ENCODE assay signal across 20 mouse cellular contexts in the genomic region with DNA sequence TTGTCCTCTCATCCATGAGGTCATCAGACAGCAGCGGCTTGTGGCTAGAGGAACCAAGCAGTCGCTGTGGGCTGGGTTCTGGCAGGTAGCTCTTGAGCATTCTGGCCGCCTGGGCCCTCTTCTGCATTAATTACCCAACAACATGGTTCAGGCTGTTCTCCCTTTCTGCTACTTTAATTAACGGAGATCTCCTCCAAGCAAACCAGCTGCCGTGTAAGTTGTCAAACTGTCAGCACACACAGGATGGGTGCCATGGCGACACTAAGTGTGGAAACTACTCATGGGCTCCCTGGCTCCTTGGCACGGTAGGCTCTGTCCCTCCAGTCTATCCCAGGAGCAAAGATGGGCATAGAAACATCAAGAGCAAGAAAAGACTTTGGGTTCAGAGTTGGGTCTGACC. TPM values are rescaled to one million over a fixed set of nuclear protein-coding genes. Genes with fewer than 3 reads are reported as not detected.
A peak's percentile ranks its signal among the peaks of the same experiment; 100 is the strongest.
DNase-seq lines count a peak whose midpoint lies in the region; ATAC-seq and TF ChIP-seq lines count a peak whose summit lies in the region.
"Had no signal": no experiment of that assay in that cellular context is flagged by ENCODE, and none has a peak within 500 bp of the region (broad histone marks: within the 10 kb centered on the region; RNA-seq: fewer than 3 reads in every experiment).

No protein-coding gene starts in this region.

- no peaks in the 10 kb centered on the region for H3K9me3 ChIP-seq in hindbrain, embryonic 16.5 days (ENCODE audit: control insufficient read depth, low read length)
- no peaks in the 10 kb centered on the region for H3K9me3 ChIP-seq in hindbrain, embryonic 13.5 days
- H3K9me3 ChIP-seq: embryonic facial prominence, embryonic 13.5 days; heart, embryonic 13.5 days; hindbrain, embryonic 15.5 days; limb, embryonic 10.5 days; midbrain, embryonic 12.5 days had no signal

- H3K4me3 ChIP-seq in cerebellum, adult 2 months (replicated peaks; ENCODE audit: insufficient read depth, low read depth, low read length): no peak overlapping the region
- no peak overlapping the region for H3K4me3 ChIP-seq in hindbrain, embryonic 16.5 days (ENCODE audit: low read length)
- no peak overlapping the region for H3K4me3 ChIP-seq in hindbrain, embryonic 13.5 days
- H3K4me3 ChIP-seq: embryonic facial prominence, embryonic 13.5 days; heart, embryonic 13.5 days; hindbrain, embryonic 15.5 days; limb, embryonic 10.5 days; midbrain, embryonic 12.5 days had no signal

- no peak overlapping the region for H3K9ac ChIP-seq in hindbrain, embryonic 16.5 days (ENCODE audit: low read depth, low read length)
- H3K9ac ChIP-seq in hindbrain, embryonic 13.5 days: no peak overlapping the region
- H3K9ac ChIP-seq: embryonic facial prominence, embryonic 13.5 days; heart, embryonic 13.5 days; hindbrain, embryonic 15.5 days; liver, postnatal 0 days; midbrain, embryonic 12.5 days had no signal

- no peaks in the 10 kb centered on the region for H3K27me3 ChIP-seq in cerebellum, adult 2 months (ENCODE audit: control insufficient read depth, insufficient read depth, low read length)
- no peaks in the 10 kb centered on the region for H3K27me3 ChIP-seq in hindbrain, embryonic 16.5 days (replicated peaks; ENCODE audit: control insufficient read depth, insufficient read depth, low read length)
- H3K27me3 ChIP-seq in hindbrain, embryonic 13.5 days: peaks cover 57% of the 10 kb centered on the region

- no peak for TF ChIP-seq CTCF in cerebellum, adult 2 months (IDR thresholded peaks at IDR 0.05; ENCODE audit: borderline replicate concordance, insufficient read depth, low read depth, low read length)

- no peak for TF ChIP-seq POLR2A in cerebellum, adult 2 months (IDR thresholded peaks at IDR 0.05; ENCODE audit: borderline replicate concordance, insufficient read depth, low read length)

- no peaks in the 10 kb centered on the region for H3K4me1 ChIP-seq in cerebellum, adult 2 months (ENCODE audit: control insufficient read depth, insufficient read depth, low read length)
- H3K4me1 ChIP-seq in hindbrain, embryonic 16.5 days (ENCODE audit: control insufficient read depth, insufficient read depth, low read depth, low read length): peaks cover 3% of the 10 kb centered on the region; the same call in 1 of the 2 replicates
- peaks cover 20% of the 10 kb centered on the region for H3K4me1 ChIP-seq in hindbrain, embryonic 13.5 days (replicated peaks)
- H3K4me1 ChIP-seq: embryonic facial prominence, embryonic 13.5 days; midbrain, embryonic 12.5 days had no signal

- peak; percentile 49 to 55 for DNase-seq in cerebellum, postnatal 10 days
- no peak for DNase-seq in cerebellum, adult 2 months
- DNase-seq in retina, postnatal 1 day: peak; percentile 47
- no peak for DNase-seq in retina, embryonic 14.5 days (ENCODE audit: low spot score)
- peak; percentile 16 to 27 for DNase-seq in layer of hippocampus, postnatal 36 days
- no peak for DNase-seq in thymus, postnatal 14 days
- DNase-seq: adrenal gland, adult 8-10 months; cerebellum, postnatal 14 days; liver, postnatal 0 days; lung, postnatal 10 days; thymus, postnatal 25 days had no signal

- WGBS in cerebellum, adult 2 months: 16% methylated on average over 7 of the region's 7 CpGs
- 32% methylated on average over 7 of the region's 7 CpGs for WGBS in hindbrain, embryonic 16.5 days
- WGBS in hindbrain, embryonic 13.5 days: 40% methylated on average over 7 of the region's 7 CpGs

- ATAC-seq in hindbrain, embryonic 16.5 days: 0 out of 2 replicates have a peak, but pooled peaks have one; percentile 14
- ATAC-seq in hindbrain, embryonic 13.5 days (ENCODE audit: low FRiP score): no peak
- ATAC-seq: intestine, postnatal 0 days; liver, postnatal 0 days had no signal

- H3K27ac ChIP-seq in cerebellum, adult 2 months (ENCODE audit: insufficient read depth, low read length): no peak overlapping the region
- no peak overlapping the region for H3K27ac ChIP-seq in hindbrain, embryonic 16.5 days (ENCODE audit: low read depth, low read length)
- no peak overlapping the region for H3K27ac ChIP-seq in hindbrain, embryonic 13.5 days
- H3K27ac ChIP-seq: embryonic facial prominence, embryonic 13.5 days; heart, embryonic 13.5 days; hindbrain, embryonic 15.5 days; kidney, postnatal 0 days; limb, embryonic 10.5 days; midbrain, embryonic 12.5 days had no signal

- no peaks in the 10 kb centered on the region for H3K36me3 ChIP-seq in hindbrain, embryonic 16.5 days (ENCODE audit: control insufficient read depth, insufficient read depth, low read length)
- no peaks in the 10 kb centered on the region for H3K36me3 ChIP-seq in hindbrain, embryonic 13.5 days
- H3K36me3 ChIP-seq: embryonic facial prominence, embryonic 13.5 days; heart, embryonic 13.5 days; hindbrain, embryonic 15.5 days; limb, embryonic 10.5 days; midbrain, embryonic 12.5 days had no signal

- no peak overlapping the region for H3K4me2 ChIP-seq in hindbrain, embryonic 16.5 days (ENCODE audit: low read length)
- no peak overlapping the region for H3K4me2 ChIP-seq in hindbrain, embryonic 13.5 days
- H3K4me2 ChIP-seq: embryonic facial prominence, embryonic 13.5 days; heart, embryonic 13.5 days; hindbrain, embryonic 15.5 days; midbrain, embryonic 12.5 days had no signal

RNA-seq across cellular contexts. Expression of a gene that starts 29.7 kb away (rescaled TPM):
- polyA plus RNA-seq in cerebellum, adult 2 months (2012; rRNA removed): 64.7 and 68.6 TPM in 2 replicates
- 14.0 and 22.1 TPM in 2 replicates for polyA plus RNA-seq in hindbrain, embryonic 16.5 days (2015; fragmentation: Nextera tagmentation; extraction: Ambion mirVana)
- polyA plus RNA-seq in hindbrain, embryonic 13.5 days (2015; fragmentation: Nextera tagmentation; extraction: Ambion mirVana): 7.9 and 9.2 TPM in 2 replicates
- total RNA-seq in layer of hippocampus, postnatal 36 days (2021): 10 to 100 TPM; 62.2 to 74.0 TPM

RNA-seq across cellular contexts. Expression of a gene that starts 38.1 kb away (rescaled TPM):
- polyA plus RNA-seq in cerebellum, adult 2 months (2012; rRNA removed): 170 and 173 TPM in 2 replicates
- 399 and 420 TPM in 2 replicates for polyA plus RNA-seq in hindbrain, embryonic 16.5 days (2015; fragmentation: Nextera tagmentation; extraction: Ambion mirVana)
- polyA plus RNA-seq in hindbrain, embryonic 13.5 days (2015; fragmentation: Nextera tagmentation; extraction: Ambion mirVana): 445 and 454 TPM in 2 replicates
- total RNA-seq in layer of hippocampus, postnatal 36 days (2021): 100 to 1,000 TPM; 103 to 111 TPM

Comparison
In these comparisons a context has a peak if more than half of its experiments do, and no peak if none do; other contexts are left out.
1. DNase-seq: peak in cerebellum, postnatal 10 days (2 of 2), retina, postnatal 1 day (single experiment) and layer of hippocampus, postnatal 36 days (2 of 2); none in cerebellum, adult 2 months (0 of 2), retina, embryonic 14.5 days (single experiment) and thymus, postnatal 14 days (single experiment).